Mouse (Mus musculus) spleen, adult 18-20 months (tissue): Measurements from ENCODE around the gene Dock10.
A peak's percentile ranks its signal among the peaks of the same experiment; 100 is the strongest.

Source experiments
- DNase-seq, 2 experiments: peaks; one replicate each; pipeline ENCODE4 v3.0.0; 2022; ENCODE audit warnings: mixed read lengths in 2 of 2

Dock10 gene

GRCm38 (mm10) chr1:80655195-80655594 lies 103.1 kb downstream of the Dock10 start:
- DNase-seq, result no peak

GRCm38 (mm10) chr1:80654177-80654576 lies 104.2 kb downstream of the Dock10 start:
- DNase-seq, result no peak

GRCm38 (mm10) chr1:80652803-80653202 lies 105.5 kb downstream of the Dock10 start:
- no peak for DNase-seq

- DNase-seq, result no peak
Observed at GRCm38 (mm10) chr1:80652083-80652482, 106.2 kb downstream of the Dock10 start.

- DNase-seq, result no peak
Observed at GRCm38 (mm10) chr1:80646602-80647001, 111.7 kb downstream of the Dock10 start.

- DNase-seq, result no peak
Observed at GRCm38 (mm10) chr1:80643866-80644451, 114.4 kb downstream of the Dock10 start.

GRCm38 (mm10) chr1:80641832-80642231 lies 116.5 kb downstream of the Dock10 start:
- no peak for DNase-seq

GRCm38 (mm10) chr1:80641288-80641687 lies 117.0 kb downstream of the Dock10 start:
- no peak for DNase-seq

- no peak for DNase-seq
Observed at GRCm38 (mm10) chr1:80639553-80639952, 118.8 kb downstream of the Dock10 start.

- DNase-seq, result peak; percentile 36 to 56
Observed at GRCm38 (mm10) chr1:80637214-80637705, 121.1 kb downstream of the Dock10 start.

GRCm38 (mm10) chr1:80635825-80636224 lies 122.5 kb downstream of the Dock10 start:
- DNase-seq, result no peak

GRCm38 (mm10) chr1:80633536-80633935 lies 124.8 kb downstream of the Dock10 start:
- DNase-seq, result no peak

GRCm38 (mm10) chr1:80630179-80631149 lies 127.9 kb downstream of the Dock10 start:
- DNase-seq, result no peak

- peak in 1 of 2 experiments; percentile 11 for DNase-seq
Observed at GRCm38 (mm10) chr1:80628054-80628453, 130.3 kb downstream of the Dock10 start.

GRCm38 (mm10) chr1:80626800-80627199 lies 131.5 kb downstream of the Dock10 start:
- no peak for DNase-seq

- no peak for DNase-seq
Observed at GRCm38 (mm10) chr1:80625371-80625770, 133.0 kb downstream of the Dock10 start.

- no peak for DNase-seq
Observed at GRCm38 (mm10) chr1:80624552-80624951, 133.8 kb downstream of the Dock10 start.

GRCm38 (mm10) chr1:80622646-80623045 lies 135.7 kb downstream of the Dock10 start:
- DNase-seq, result no peak

GRCm38 (mm10) chr1:80619100-80619499 lies 139.2 kb downstream of the Dock10 start:
- no peak for DNase-seq

- no peak for DNase-seq
Observed at GRCm38 (mm10) chr1:80616671-80617070, 141.7 kb downstream of the Dock10 start.

- DNase-seq, result no peak
Observed at GRCm38 (mm10) chr1:80614750-80615149, 143.6 kb downstream of the Dock10 start.

GRCm38 (mm10) chr1:80613395-80614011 lies 144.8 kb downstream of the Dock10 start:
- no peak for DNase-seq

- no peak for DNase-seq
Observed at GRCm38 (mm10) chr1:80607546-80607945, 150.8 kb downstream of the Dock10 start.
